Mouse (Mus musculus) large intestine, adult 2 months (tissue): ENCODE data around the gene Notch1. TPM values are rescaled to one million over a fixed set of nuclear protein-coding genes. Genes with fewer than 3 reads are reported as not detected.

Source experiments
- DNase-seq: peaks from one replicate; pipeline ENCODE4 v3.0.0-alpha.2; 2012; ENCODE audit warnings: low read depth, low spot score
- WGBS: fragments of 180-500 bp; shearing (Covaris S2); methylation state at CpG from one replicate; pipeline ENCODE4 v1.1.7; 2018; 5-methylcytosine and 5-hydroxymethylcytosine counted together
- polyA plus RNA-seq: library from polyadenylated mRNA; depleted of rRNA; stranded (reverse); fragments of >200 nt; gene quantifications from 2 replicates; pipeline ENCODE4 v1.2.3, GENCODE M21; 2012

The Notch1 gene
- polyA plus RNA-seq, 1 experiment = 7.3 TPM

GRCm38 (mm10) chr2:26502863-26503631 lies 13.4 kb downstream of the Notch1 start:
- under 1% methylated on average over 57 of the region's 57 CpGs for WGBS
- no peak for DNase-seq

DNA sequence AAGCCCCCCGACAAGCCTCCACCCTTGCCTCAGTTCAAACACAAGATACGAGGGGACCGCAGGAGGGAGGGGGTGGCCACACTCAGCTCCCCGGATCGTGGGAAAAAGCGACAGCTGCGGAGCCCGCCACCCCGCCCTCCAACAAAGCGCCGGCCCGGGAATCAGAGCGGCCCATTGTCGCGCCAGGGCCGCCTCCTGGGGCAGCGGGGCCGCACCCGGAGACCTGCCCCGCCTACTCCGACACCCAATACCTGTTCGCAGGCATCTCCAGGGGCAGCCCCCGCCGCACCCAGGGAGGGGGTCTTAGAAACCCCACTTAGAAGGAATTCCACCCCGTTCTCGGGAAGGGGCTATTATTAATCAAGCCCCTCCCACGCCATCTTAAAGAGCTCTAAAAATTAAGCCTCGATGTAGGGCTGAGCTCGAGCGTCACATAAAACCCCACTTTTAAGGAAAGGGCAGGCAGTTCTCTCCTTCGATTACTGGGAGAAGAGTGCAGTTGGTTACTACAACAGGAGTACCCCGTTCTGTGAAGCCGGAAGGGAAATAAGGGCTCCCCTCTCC lies 14.1 kb downstream of the Notch1 start:
- under 1% methylated on average over 33 of the region's 33 CpGs for WGBS
- DNase-seq = no peak

DNA sequence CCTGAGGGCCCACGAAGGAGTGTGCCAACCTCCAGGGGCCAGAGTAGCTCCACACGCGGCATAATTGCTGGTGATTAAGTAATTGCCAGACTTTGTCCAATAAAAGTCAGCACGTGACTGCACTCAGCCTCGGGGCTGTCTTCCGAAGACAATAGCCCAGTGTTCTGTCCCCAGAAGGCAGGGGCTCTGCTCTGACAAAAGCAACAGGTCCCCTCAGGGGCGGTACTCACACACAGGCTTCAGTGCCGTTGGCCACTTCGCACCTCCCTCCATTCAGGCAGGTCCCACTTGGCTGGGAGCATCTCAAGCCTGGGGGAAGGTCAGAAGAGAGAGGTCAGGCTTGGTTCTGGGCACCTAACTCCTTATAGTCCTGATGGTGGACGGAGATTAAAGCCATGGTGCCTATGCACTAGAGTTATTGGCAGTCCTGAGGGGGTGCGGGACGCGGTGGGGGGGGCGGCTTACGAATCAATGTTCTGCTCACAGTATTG lies 14.8 kb downstream of the Notch1 start:
- WGBS = 14% methylated on average over 15 of the region's 15 CpGs
- no peak for DNase-seq

DNA sequence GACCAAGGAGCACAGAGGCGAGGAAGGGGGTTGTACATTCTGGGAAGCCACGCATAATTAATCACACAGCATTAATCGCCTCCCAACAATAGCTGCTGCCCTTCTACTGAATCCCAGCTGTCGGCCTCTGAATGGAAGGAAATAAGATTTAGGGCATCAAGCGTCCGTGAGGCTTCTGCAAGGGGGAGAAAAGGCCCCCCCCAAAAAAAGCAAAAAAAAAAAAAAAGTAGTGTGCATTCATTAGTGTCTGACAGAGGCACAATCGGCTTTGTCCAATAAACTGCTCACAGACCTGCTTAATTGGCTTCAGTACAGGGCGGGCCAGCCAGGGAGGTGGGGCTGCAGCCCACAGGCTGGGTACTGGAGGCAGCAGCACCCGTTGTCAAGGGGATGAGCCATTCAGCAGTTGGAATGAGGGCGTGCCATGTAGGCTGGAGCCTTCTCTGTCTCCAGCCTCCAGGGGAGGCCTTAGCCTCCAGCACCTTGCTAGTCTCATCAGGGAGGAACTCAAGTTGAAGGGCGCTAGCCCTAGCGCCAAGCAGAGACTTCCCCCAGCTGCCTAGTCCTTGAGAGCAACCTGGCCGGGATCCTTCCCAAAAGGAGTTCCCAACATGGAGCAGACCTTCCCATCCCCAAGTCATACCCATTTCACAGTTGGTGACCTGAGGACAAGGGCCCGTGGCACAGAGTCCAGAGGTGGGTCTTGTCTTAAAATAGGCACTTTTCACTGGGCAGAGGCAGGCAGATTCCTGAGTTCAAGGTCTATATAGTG lies 15.7 kb downstream of the Notch1 start:
- DNase-seq = no peak
- WGBS = 34% methylated on average over 14 of the region's 14 CpGs

DNA sequence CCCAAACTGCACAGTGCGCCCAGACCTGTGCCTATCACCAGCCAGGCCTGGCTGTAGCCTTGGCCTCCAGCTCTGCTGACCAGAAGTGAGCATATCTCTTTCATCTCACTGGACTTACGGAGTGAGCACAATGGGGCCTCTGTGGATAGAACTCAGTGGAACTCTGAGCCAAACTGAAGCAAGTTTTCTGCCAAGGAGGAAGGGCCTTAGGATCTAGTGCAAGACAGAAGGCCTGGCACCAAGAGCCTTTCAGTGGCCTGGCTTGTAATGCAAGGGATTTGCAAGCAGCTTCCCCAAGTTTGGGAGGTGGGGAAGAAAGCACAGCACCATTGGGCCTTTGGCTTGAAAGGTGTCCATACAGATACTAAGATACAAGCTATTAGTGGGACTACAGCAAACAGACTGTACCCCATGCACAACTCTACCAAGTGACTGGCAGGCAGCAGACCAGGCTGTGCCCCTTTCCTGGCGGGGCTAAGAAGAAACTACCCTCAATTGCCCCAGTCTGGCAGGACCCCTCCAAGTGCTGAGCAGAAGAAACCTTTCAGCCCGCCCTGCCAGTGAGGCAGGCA lies 16.4 kb downstream of the Notch1 start:
- 54% methylated on average over 4 of the region's 4 CpGs for WGBS
- DNase-seq = no peak

DNA sequence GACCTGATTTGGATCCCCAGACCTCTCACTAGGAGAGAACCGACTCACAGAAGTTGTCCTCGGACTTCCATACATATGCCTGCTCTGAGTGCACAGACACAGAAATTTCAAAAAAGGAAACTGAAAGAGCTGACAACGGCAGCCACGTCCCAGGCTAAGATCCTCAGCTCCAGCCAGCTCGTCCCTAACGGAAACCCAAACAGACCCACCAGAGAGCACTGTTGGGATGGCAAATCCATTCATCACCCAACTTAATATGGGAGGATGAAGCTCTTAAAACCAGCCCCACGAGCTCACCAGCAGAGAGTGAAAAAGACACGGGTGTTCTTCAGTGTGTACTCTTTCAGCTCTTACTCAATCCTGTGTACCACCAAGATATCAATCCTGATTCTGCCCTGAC lies 17.8 kb downstream of the Notch1 start:
- 47% methylated on average over 8 of the region's 8 CpGs for WGBS

DNA sequence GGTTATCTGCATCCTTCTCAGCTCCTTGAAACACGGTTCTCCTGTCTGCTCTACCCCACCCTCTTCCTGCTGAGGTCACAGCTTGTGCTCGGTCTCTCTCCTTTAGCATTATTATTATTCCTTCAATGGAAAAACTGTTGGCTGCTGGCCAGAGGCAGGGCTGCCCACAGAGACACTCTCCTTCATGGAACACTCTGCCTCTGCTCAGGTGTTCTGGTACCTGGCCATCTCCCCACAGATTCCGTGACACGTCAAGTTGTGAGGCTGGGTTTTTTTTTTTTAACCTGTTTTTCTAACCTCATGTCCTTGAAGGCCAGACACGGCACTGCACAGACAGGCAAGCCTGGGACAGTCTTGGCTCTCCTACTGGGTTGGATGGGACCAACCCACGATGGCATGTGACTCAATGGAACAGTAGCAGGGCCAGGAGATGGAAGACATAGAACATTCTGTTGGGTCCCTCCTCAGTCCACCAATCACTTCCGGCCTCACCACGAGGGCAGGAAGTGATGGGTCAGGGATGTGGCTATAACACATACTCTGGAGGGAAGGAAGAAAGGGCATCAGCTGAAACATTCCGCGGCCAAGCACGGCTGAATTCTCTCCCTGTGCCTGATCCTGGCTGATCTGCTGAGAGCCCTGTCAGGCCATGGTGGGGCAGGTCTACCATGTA lies 18.5 kb downstream of the Notch1 start:
- DNase-seq = no peak
- WGBS = 37% methylated on average over 11 of the region's 11 CpGs

More for the DNA sequence above, 17.8 kb downstream of the Notch1 start:
- DNase-seq = no peak

- no peak for DNase-seq
- WGBS = 83% methylated on average over 3 of the region's 3 CpGs
These were observed 20.0 kb downstream of the Notch1 start for GRCm38 (mm10) chr2:26496451-26496850.

DNA sequence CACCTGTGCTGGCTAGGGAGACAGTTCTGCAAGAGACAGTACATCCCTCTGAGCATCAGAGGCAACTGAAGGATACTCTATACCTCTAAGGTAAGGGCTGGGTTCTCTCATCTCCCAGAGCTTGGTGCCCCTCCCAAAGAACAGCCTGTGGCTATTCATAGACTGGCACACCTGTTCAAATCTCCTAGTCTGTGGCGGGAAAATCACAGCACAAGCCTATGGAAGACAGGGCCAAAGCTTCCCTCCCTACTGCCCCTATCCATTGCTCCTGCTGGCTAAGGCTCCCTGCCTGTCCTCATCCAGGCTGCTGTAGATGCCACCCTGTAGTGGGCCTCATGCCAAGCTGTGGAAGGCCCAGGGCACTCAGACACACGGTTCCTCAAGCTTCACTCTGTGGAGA lies 20.8 kb downstream of the Notch1 start:
- 33% methylated on average over 2 of the region's 2 CpGs for WGBS
- DNase-seq = no peak

GRCm38 (mm10) chr2:26494991-26495390 lies 21.5 kb downstream of the Notch1 start:
- no peak for DNase-seq
- 42% methylated on average over 5 of the region's 5 CpGs for WGBS

DNA sequence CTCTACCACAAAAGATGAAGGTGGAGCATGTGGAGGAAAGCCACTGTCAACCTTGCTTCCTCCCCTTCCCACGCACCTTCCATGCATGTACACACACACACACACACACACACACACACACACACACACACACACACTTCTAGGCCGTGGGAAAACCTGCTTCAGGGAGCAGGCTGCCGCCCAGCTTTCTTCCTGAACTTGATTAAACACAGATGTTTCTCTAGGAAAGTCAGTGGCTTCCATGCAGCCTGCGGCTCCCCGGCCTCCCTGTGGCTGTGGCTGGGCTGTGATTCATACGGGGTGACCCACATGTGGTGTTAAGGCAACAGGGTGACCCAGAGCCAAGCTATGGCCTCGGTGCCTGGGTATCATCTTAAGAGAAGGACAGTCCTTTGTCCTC lies 22.1 kb downstream of the Notch1 start:
- 9% methylated on average over 7 of the region's 7 CpGs for WGBS
- DNase-seq = no peak

DNA sequence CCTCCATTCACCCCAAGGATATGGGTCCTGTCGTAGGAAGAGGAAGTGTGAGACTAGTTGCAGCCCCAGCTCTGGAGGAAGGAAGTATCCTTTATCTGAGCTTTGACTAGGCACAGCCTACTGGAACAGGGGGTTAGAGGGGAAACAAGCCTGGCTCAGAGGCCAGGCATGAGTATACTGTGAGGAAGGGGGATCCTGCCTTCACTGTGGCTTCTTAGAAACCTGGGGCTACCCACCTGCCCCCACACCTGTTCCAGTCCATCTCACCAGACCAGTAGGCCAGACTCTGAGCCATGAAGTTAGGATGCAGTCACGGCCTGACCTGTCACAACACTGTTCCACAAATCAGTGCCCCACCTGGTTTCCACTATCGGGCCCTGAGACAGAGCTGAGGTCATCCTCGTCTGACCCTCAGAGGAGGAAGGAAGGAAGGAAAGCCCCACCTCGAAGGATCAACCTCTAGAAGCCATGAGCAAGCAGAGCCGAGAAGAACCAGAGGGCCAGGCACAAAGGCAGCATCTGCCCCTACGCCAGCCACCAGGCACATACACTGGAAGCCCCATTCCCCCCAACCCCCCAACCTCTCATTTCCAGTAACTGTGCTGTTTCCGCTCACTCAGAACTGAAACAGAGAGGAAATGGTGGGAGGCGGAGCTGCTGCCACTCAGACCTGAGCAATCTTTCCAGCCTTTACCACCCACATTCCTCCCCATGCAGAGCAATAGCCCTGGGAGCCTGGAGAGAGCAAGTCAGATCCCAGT lies 23.3 kb downstream of the Notch1 start:
- no peak for DNase-seq
- WGBS = 31% methylated on average over 9 of the region's 9 CpGs

DNA sequence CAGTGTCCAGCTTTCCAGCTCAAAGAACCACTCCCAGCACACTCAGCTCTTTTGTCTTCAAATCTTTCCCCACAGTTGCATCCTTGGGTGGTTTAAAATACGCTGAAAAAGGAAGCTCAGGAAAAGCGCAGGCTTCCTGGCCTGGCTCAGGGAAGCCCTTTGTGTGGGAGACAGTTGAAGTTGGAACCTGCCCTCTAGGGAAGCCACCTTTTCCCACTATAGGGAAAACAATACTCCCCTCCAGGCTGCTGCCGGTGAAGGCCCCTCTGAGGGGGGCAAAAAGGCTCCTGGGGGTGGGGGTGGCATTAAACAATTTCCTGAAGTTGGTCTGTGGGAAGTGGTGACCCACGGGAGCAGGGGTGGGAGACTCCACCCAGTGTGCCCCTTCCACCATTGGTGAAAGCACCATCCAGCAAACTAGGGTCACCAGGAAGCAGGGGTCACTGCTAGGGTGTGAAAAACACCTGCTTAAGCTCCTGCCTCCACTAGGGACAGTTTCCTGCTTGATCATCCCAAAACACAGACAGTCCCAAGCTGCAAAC lies 25.6 kb downstream of the Notch1 start:
- WGBS = 35% methylated on average over 4 of the region's 4 CpGs
- DNase-seq = no peak

GRCm38 (mm10) chr2:26488535-26489135 lies 27.8 kb downstream of the Notch1 start:
- no peak for DNase-seq

DNA sequence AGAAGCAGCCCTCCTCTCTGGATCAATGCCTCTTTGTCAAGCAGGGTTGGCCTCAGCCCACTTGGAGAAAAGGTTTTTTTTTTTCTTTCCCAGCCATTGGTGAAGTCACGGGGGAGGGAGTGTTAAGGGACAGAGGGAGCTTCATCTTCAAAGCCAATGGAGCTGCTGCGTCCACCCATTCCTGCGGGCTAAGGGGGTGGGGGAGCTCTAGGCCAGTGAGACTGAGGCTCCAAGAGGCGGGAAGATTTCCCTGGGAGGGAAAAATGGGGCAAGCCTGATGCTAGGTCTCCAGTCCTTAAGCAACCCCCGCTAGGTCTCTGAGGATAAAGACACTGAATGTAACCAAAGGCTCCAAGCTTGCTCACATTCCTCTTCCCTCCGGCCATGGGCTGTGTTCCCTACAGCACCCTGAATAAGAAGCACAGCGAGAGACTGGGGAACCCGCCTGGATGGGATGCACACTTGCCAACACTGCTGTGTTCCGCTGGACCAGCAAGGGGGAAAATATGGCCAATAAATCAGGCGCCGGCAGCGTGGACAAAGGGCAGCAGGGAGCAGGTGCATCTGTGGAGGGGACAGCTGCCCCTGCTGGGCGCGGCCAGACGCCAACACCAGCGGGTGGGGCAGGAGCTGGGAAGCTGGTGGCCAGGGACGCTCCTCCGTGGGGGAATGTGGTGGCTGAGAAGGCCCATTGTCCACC lies 29.0 kb downstream of the Notch1 start:
- no peak for DNase-seq
- 19% methylated on average over 18 of the region's 18 CpGs for WGBS

More at GRCm38 (mm10) chr2:26488535-26489135, 27.8 kb downstream of the Notch1 start:
- 33% methylated on average over 9 of the region's 9 CpGs for WGBS

DNA sequence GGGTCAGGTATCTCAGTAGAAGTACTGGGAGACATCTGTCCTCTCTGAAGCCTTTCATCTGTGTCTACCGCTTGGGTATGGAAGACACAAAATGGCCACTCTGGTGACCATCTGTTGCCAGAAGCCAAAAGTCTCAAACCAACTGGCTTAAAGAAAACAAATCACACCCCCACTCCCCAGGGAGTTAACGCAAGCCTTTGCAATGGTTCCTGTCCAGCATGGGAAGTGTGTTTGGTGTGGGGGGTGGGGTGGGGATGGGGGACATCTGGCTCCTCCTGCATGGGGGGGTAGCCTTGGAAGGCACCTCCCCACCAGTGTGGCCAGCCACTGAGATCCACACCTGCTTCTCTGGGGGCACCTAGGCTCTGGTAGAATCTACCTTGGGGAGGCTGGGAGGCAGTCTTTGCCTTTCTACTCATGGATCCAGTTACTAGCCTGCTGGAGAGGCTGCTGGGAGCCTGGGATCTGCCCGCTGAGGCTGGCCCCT lies 29.6 kb downstream of the Notch1 start:
- DNase-seq = no peak
- WGBS = 35% methylated on average over 3 of the region's 3 CpGs

GRCm38 (mm10) chr2:26486264-26486810 lies 30.1 kb downstream of the Notch1 start:
- no peak for DNase-seq
- WGBS = 27% methylated on average over 5 of the region's 5 CpGs
